Mouse (Mus musculus) left cerebral cortex, postnatal 25 days (tissue): ENCODE measurements at regions not wholly inside any gene's neighbourhood (a gene's known extent, or its start where the extent isn't known, plus 50 kb on each side); places are given as distances from the start of the nearest gene placed in this dataset.

ENCODE experiments used
- DNase-seq, 2 experiments: peaks; one replicate each; pipeline ENCODE4 v3.0.0; 2022; ENCODE audit warnings: low spot score in 2 of 2, mixed read lengths in 1 of 2
- intact Hi-C: fragments of 180-260 bp; cut with DNase I; formaldehyde crosslinking; loops from one replicate; pipeline ENCODE4 v1.15.1; 2025

DNA sequence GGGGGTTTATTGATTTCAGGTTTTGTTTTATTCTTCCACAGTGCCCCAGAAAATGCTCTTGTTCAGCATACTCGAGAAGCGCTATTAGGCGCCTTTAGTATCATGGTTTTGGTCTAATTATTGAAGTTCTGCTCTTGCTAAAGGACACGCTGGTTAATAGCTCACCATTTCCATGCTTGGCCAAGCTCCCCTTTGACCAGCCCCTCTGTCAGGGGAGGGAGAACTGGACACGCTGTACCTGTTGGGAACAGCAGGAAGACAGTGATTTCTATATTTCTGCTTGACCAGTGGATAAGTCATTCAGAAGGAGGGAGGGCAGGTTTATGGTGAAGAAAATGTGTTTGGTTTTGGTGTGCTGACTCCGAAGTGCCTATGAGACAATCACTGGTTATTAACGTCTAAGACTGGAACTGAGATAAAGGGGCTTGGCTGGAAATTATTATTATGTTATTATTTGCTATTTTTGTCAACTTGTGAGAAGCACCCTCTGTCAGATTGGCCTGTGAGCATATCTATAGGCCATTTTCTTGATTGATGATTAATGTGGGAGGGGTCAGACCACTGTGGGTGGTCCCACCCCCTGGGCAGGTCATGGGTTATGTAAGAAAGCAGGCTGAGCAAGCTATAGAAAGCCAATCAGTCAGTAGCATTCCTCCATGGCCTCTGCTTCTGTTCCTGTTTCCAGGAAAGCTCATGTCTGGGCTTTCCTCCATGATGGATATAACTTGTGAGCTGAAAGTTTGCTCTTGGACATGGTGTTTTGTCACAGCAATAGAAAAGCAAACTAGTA lies 51.2 kb upstream of the Tanc2 start:
- DNase-seq, result no peak
- intact Hi-C loops, result no loop called here

DNA sequence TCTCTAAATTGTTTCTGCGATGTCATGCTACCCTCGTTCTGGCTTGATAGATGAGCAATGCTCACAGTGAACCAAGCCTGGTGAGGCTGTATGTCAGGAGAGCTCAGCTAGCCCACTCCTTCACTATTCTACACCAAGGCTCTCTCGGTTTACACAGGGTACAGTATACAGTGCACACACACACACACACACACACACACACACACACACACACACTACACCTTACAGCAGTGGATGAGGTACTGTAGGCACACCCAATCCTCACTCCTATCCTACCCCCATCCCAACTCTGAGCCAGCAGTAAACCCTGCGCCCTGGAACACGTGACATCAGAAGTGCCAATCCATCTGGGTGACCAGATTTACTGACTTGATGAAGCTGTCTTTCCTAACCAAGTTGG lies 57.2 kb upstream of the Tanc2 start:
- no peak for DNase-seq
- intact Hi-C loops, result no loop called here

DNA sequence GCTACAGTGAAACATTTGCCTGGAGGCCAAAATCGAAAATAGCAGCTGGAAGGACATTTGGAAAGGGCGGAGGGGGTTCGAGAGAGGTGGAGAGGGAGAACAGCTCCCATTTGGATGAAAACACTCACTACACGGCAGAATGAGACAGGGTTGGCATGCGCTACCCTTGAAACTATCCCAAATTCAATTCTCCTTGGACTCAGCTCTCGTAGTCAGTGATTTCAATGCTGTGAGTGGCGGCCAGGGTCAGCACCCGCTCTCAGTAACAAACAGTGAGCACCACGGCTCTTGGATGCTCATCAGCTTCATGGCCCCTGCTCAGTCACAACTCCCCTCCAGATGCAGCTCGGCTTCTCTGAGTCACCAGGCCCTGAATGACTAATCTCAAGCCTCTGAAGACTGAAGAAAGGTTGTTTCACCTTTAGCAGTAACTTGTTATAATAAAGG lies 59.1 kb upstream of the Tanc2 start:
- intact Hi-C loops, result no loop called here
- no peak for DNase-seq

DNA sequence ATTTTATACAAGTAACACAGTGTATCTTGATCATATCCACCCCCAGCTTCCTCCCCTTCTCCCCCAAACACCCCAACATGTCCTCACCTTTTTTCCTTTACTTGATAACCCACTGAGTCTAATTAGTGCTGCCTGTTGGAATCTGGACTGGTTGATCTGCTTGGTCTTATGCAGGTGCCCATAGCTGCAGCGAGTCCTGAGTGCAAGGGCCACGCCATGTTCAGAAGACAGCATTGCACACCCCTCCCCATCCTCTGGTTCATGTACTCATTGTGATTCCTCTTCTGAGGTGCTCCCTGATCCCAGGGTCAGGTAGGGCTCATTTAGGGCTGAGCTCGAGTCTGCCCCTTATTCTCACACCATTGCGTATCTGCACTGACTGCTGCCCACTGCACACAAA lies 63.7 kb upstream of the Tanc2 start:
- intact Hi-C loops, result no loop called here
- DNase-seq, result no peak

DNA sequence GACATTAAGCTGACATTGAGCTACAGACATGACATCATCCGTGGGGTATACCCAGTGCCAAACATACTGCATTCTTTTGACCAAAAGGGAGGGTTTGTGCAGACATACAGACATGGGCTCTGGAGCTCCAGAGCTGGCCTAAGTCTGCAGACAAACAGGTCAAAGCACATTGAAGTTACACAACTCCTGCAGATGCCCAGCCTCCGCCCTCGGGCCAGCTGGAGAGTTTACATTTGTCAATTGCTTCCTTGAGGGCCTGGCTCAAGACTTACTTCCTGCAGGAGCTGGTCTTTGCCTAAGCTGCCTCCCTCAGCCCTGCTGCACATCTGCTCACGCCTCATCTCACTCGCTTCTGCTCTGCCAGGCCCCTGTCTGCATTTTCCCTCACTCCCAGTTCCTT lies 64.2 kb upstream of the Tanc2 start:
- DNase-seq, result peak in 1 of 2 experiments; percentile 69
- intact Hi-C loops, result no loop called here

DNA sequence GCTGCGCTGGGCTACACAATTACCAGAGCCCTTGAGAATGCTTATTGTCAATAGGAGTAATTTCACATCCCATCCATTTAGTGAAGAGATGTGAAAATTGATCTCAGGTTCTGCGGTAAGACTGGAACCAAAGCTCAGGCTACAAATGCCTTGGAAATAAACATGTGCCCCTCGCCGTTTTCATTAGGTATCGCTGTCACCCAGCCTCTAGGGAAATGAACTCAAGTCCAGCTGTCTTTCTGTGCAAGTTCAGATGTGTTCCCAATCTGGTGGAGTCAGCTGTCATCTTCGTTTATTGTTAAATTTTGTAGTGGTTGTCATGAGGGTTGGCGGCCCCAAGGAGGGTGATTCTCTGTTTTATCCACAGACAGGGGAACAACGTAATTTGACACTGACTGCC lies 65.4 kb upstream of the Tanc2 start:
- no peak for DNase-seq
- intact Hi-C loops, result no loop called here

DNA sequence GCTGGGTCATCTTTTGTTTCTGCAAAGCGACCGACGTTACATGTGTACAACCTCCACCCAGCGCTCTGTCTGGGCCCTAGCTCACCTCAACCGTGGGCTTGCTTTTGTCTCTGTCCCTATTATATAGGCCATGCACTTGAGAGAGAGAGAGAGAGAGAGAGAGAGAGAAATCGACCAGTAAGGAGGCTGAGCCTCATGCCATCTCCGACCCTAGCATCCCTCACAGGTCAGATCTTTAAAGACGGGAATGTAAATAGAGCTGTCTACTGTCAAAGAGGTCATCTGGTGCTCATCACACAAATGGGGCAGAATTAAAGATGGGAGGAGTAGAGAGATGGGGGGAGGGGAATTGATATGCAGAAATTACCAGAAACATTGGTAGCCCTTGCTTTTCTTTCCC lies 66.0 kb upstream of the Tanc2 start:
- no peak for DNase-seq
- intact Hi-C loops, result no loop called here

DNA sequence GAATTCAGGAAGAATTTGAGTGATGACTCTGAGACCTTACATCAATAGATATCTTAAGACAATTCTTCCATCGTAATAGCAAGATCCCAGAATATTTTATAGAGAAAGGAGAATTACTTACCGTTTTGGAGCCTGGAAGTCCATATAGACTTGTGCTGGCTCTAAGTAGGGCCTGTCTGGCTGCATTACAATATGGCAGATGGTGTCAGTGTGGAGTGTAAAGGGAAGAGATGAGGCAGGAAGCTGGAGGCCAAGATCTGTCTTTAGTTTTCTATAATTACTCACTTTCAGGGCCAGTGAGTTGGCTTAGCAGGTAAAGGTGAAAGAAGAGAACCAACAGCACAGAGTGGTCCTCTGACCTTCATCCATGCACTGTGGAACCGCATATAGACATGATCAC lies 63.9 kb upstream of the March10 start:
- intact Hi-C loops, result no loop called here

DNA sequence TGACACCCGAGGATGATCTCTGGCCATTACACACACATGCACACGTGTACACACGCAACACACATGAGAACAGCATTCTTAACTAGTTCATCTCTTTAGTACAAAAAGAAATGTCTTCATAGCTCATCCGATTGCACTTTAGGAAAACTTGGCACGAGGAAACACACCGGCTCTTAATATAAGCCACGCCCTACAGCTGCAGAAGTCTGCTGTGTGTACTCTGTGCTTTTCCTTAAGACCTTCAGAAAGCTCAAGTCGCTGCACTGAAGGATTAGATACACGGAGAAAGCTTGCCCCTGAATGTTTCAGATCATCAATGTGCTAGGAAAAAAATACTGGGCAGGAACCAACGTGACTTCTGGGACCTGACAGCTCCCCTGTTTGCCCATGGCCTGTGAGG lies 56.7 kb upstream of the March10 start:
- no peak for DNase-seq
- intact Hi-C loops, result no loop called here

More for the DNA sequence above, 63.9 kb upstream of the March10 start:
- no peak for DNase-seq

DNA sequence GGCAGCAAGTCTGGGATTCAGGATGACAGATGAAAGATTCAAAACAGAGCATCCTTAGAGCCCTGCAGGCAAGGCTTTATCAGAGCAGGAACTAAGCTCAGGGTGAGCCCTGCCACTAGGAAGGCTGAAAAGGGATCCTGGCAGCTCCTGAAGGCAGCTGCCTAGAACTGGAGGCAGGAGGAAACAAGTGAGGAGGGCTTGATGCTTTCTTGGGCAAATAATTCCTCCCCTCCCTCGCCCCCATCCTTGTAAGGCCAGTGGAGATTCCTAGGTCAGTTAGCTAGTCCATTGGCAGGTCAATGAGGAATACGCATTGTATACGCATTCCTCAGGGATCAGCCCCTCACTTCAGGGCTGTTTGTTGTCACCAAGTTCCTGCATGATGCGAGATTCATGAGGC lies 54.1 kb upstream of the March10 start:
- intact Hi-C loops, result no loop called here
- no peak for DNase-seq

DNA sequence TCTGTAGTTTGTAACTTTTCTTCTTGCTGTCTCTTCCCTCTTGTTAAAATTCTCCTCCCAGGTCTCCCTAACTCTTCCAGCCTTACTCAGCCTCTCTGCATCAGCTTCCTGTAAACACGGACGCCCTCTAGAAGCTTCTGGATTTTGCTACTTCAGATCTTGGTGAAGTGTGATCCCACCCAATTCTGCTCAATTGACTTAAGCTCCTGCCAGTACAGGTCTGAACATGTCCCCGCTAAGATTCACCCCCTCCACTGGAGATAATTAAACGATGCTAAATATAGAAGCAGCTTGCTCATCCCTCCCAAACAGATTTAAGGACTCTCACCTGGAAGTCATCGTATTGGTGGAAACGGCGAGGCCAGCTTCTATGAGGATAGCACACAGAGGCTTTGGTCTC lies 53.5 kb upstream of the March10 start:
- intact Hi-C loops, result no loop called here

DNA sequence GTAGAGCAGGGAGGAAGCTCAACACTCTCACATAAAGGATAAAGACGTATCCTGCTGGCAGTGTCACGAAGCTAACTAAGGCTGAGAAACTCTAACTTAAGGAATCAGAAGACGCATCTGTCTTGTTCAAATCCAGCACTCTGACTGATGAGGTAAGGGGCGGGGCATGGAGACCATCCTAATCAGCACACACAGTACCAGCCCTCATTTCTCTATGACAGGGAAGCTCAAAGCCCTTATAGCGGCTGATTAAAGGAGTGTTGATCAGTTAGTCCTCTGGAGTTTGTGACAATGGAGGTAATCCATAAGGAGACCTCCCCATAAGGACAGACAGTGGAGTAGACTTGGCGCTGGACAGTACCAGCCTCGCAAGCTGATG lies 52.1 kb upstream of the March10 start:
- no peak for DNase-seq
- intact Hi-C loops, result no loop called here

More for the DNA sequence above, 53.5 kb upstream of the March10 start:
- no peak for DNase-seq

DNA sequence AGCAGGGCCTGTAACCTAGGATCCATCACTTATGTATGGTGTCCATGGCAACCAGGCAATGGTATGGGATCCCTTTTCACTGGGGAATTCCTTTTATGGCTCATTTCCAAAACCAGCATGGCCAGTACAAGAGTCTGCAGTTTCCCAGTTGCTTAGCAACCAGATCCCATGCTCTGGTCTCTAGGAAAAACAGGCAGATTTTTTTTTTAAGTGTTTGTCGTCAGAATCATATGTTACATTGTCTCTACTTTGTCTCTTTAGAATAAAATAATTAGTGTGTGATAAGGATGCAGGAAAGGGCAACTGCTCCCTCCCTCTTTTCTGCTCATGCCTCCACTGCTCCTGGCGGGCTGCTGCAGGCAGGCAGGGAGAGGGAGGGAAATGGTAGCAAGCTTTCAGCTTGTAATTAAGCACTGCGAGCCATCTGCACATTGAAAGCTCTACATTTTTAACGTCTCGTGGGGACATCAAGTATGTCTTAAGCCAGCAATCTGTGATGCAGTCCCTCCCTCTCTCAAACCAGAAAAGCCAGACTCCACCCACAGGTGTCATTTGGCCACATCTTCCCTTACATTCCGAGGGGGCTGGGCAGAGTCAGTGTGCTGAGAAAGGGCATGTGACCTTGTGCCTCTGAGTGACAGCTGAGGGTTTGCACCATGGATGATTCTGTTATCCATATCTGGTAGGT lies 51.6 kb upstream of the March10 start:
- intact Hi-C loops, result no loop called here
- peak; percentile 65 to 70 for DNase-seq

DNA sequence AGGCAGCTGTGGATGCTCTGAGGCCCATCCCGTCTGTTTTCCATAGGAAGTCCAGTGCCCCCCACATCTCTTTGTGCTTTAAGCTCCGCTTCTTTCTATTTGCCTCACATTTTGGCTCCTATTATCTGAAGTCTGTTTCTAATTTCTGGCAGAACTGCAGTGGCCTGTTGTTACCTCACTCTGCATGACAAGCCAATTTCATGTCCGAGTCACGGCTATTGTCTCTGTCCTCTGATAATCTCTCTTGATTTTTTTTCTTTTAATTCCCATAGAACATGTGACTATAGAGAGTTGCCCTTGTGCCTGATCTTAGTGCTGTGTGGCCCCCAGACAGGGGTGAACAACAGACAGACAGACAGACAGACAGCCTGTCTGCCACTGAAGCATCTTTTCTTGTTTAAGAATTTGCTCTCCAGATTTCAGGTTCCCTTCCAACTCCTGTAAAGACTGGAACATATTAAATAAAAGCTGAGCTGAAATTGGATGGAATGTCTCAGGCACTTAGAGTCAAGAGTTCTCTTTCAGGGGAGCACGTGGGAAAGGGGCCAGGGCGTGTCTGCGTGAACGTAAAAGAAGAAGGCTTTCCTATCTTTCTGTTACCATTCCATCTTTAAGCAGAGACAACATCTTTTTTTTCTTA lies 50.9 kb upstream of the March10 start:
- no peak for DNase-seq
- intact Hi-C loops, result no loop called here
